Mouse (Mus musculus) thymus, postnatal 25 days (tissue): ENCODE results near the gene Sema3b.
A peak's percentile ranks its signal among the peaks of the same experiment; 100 is the strongest.

Experiments
- DNase-seq: peaks from one replicate; pipeline ENCODE4 v3.0.0; 2022

Gene Sema3b

GRCm38 (mm10) chr9:107611456-107612190 is 2.6 kb upstream of the Sema3b start:
- no peak for DNase-seq

DNA sequence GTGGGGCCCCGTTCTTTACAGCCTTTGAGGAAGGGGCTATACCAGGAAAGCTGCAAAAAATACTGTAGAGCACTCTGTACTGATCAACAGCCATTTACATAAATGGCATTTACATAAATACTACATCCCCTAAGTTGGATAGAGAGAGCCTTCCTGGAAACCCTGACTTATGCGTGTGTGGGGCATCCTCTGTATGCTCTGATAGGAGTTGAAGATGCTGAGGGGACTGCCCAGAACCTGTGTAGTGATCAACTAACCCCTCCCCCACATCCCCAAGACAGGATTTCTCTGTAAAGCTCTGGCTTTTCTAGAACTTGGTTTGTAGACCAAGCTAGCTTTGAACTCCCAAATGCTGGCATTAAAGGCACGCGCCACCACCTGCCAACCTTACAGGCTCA is 403 bp upstream of the Sema3b start:
- DNase-seq, result no peak

DNA sequence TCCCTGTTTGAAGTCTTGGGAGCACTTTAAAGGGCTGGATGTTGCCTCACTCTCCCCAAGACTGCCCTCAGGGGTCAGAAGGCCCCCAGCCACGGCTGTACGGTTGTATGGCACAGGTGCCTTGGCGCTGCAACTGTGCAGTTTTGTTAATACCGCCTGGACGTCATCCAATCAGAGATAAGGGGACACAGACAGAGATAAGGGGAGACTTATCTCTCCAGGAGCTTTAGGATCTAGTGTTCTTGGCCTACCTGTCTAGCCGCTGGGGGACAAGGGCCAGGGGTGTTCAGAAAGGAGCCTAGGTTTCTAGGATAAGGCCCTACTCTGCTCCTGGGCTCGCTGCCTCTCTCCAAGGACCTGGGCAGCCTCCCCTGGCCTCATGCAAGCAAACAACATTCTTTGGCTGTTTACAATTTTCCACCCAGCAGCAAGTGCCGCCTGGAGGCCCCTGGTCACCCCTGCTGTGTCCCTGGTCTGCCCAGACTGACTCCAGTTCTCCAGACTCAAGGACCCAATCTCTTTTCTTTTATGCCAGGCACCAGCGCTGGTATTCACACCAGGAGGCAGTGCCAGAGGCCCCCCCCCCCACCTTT is 1.3 kb downstream of the Sema3b start:
- no peak for DNase-seq

DNA sequence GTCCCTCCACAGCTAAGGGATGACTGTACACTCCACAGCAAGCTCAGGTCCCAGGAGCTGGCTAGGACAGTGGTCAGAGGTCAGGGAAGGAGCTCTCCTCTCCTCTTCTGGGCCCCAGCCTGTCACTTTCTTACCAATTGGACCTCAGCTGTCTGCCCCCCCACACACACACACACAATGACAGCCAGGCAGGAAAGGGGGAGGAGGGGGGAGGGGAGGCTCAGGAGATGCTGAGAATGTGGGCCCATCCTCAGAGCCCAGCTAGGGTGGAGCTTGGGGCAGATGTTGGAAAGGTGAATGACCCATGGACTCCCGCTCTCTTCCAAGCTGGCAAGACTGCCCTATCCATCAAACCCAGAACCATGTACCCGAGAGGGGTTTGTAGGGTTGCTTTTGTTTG is 2.0 kb downstream of the Sema3b start:
- DNase-seq, result no peak

DNA sequence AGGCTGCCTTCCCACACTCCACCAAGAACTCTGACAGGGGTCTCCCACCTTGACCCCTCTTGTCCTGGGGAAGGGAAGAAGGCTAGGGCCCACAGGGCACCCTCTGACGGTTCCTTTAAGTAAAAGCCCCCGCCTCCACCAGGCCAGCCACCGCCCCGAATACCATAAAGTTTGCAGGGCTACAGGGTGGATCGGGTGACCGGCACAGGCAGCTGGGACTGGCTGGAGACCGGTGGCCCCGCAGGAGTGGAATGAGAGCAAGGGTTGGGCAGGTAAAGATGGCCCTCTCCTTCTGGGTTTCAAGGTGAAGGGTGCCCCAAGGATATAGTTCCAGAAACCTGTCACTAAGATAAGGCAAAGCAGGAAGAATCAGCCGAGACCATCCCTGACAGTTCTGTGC is 2.4 kb downstream of the Sema3b start:
- DNase-seq, result no peak

DNA sequence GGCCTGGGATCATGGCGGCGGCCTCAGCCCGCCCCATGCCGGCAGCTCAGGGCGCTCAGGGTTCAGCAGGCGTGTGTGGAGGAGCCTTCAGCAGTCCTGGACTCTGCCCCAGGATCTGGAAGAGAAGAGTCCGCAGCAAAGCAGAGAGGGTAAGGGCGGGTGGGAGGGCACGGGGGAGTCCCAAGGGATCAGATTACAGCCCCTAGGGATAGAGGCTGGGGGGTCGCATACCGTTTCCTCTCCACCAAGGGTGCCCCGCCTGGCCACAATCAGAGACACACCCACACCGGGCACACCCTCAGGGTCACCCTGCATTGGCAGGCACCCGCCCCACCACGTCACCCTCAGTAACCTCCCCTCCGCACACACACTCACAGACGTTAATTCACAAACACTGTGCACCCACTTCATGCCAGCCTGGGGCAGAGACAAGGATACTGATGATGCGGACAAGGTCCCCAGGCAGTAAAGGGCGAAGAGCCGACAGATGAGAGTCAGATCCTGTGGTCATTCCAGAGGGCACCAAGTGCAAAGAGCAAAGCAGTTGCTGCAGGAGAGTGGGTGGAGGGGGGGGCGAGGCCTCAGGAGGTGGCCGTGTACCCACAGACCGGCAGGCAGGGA is 3.9 kb downstream of the Sema3b start:
- DNase-seq, result no peak

DNA sequence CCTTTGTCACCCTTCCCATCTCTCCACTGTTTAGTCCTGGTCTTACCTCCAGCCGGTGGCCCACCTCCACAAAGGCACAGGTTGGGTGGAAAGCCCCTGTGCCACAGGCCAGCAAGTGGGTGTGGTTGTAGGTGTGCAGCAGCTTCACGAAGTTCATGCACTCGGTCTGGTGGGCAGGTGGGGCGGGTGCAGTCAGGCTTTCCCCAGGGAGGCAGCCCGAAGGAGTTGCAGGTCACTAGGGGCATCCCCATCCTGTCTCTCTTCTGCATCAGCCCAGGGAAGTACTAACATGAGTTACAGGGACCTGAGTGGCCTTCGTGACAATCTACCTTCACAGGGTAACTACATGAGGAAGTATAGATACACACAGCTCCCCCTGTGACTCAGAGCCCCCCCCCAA is 5.8 kb downstream of the Sema3b start:
- DNase-seq, result no peak

GRCm38 (mm10) chr9:107602068-107602648 is 6.9 kb downstream of the Sema3b start:
- DNase-seq, result peak; percentile 92

GRCm38 (mm10) chr9:107601275-107601674 is 7.8 kb downstream of the Sema3b start:
- no peak for DNase-seq

DNA sequence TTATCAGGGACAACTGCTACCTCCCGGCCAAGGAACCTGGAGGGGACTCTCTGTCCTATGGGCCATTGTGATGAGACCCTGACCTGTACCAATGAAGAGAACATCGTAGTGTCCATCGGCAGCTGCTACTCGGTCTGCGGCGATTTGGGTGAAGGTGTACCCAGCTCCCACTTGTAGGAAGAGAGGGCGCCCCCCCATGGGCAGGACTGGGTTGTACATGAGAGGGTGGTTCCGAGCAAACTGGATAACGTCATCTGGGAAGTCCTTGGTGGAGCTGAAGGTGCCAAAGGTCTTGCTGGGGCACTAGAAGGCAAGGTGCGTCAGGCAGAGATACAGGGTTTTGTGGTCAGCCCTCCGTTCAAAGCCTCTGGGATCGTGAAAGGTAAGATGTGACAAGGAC is 8.3 kb downstream of the Sema3b start:
- no peak for DNase-seq

GRCm38 (mm10) chr9:107599842-107600241 is 9.2 kb downstream of the Sema3b start:
- no peak for DNase-seq

DNA sequence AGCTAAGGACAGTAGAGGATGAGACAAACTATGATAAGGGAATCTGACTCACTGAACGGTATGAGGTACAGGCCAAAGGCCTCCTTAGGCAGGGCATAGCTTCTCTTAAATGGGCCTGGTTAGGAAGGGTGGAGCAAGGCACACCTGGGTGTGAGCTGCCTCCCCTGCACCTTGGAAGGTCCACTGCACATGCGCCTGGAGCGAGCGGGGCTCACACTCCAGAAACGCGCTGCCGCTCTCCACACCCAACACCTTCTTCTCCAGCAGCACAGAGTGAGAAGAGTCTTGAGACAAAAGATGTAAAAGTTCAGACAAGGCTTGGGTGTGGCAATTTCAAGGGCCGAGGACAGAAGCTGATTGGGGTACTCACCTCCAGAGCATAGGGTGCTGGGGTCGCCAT is 9.6 kb downstream of the Sema3b start:
- no peak for DNase-seq

DNA sequence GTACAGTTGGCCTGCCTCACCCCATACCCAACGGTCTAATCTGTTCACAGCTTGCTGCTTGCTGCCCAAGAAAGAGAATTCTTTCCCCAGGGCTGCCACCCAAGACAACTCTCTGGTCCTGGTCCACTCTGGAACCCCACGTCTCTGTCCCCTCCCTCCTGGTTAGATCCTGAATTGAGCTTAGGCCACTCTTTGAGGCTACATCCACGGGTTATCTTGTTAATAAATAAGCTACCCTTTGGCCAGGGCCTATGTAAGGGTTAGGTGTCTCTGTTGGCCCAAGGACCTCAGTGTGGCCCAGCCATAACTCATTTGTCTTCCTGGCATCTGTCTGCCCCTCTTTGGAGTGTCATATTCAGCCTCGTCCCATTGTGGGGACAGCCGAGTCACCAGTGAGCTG is 10.6 kb downstream of the Sema3b start:
- DNase-seq, result no peak

- DNase-seq, result no peak
Observed at GRCm38 (mm10) chr9:107596619-107597569, 12.1 kb downstream of the Sema3b start.

DNA sequence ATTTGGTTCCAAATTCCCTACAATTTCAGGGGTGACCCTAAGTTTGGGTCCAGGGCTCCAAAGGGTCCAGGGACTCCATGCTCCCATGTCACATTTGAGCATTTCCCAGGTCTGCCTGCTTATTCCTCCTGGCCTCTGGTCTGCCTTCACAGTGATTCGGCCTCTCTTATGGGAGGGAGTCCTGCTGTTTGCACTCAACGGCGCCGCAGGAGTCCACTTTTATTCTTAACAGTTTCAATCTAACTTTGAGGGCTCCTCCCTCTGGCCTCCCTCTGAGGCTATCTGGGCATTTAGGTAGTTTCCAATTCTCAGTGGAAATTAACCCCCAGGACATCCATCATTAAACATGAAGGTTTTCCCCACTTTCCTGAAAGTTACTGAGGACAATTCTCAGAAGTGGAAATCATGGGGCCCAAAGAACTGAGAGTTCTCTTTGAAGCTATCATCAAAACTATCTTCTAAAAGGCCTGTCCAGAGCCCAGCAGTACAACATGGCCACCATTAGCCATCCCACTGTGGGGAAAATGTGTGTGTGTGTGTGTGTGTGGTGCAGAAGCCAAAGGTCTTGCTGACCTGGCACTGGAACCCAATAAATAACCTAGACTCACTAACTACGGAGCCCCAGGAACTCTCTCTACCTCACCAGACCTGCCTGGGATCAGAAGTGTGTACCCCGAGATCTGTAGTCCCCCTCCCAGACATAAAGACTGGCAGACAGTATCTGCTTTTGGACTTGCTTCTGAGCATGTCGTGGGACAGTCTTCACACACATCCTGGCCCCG is 14.6 kb downstream of the Sema3b start:
- DNase-seq, result no peak

DNA sequence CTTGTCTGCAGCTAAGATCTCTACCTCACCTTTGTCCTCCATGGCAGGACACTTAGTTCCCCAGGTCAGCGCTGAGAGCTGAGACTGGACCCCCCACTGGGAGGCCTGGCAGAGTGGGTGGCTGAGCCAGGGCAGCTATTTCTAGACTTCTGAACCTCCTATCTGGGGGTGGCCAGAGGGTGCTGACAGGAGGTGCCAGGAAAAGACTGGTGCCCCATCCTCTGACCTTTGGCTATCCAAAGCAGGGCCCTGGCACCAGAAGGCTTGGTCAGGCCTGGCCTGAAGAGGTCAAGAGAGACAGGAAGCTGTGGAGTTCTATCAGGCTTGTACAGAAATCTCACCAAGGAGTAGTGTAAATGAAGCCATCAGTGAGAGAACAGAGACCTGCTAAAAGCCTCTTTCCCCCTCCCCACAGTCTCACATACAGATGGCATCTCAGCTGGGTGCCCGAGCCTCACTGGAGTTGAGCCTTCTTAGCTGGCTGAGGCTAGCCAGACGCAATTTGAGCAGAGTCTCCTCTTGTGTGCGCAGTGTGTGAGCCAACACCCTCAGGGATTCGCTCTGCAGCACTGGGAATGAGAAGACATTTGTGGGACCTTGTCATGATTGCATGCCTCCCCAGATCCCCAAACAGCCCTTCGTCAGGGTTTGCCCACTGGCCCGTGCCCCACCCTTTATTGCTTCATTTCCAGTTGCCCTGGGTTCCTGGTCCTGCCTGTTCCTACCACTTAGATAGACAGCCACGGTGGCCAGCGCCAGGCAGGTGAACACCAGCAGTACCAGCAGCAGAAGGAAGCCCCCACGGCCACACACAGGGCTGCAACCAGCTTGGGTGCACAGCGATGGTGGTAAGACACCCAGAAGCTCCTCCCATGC is 15.7 kb downstream of the Sema3b start:
- no peak for DNase-seq

- no peak for DNase-seq
Observed at GRCm38 (mm10) chr9:107590773-107591060, 18.3 kb downstream of the Sema3b start.

GRCm38 (mm10) chr9:107590058-107590772 is 18.8 kb downstream of the Sema3b start:
- DNase-seq, result no peak

DNA sequence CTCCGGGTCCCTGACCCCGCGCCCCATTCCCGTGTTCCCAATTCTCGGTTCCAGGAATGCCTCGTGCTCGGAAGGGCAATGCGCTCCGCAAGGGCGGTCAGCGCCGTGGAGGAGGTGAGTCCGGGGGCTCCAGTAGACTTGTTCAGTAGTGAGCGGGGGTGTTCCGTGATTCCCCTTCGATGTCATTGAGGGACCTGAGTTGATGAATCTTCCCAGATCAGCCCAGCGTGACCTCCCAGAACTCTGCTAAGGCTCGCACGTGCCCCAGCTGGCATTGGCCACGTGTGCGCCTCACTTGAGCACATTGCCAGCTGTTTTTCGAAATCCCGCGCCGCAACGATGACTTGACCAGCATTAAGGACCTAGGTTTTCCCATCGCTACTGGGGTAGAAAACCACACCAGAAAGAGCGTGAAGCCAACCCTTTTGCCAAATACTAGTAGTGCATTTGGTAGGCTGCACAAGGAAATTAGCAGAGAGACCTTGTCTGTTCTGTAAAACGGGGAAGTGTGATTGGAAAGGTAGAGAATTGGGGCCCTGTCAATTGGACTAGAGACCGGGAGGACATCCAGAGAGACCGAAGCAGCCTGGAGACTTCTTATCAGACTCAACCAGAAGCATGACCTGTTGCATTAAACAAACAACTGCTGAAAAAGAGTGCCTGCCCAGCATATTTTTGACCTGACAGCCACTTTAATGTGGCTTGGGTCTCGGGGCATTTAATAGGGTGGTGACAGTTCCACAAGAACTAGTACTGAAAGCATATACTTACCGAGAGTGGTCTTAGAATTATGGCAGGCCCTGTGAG is 21.0 kb downstream of the Sema3b start:
- DNase-seq, result no peak
